In the genomic region with DNA sequence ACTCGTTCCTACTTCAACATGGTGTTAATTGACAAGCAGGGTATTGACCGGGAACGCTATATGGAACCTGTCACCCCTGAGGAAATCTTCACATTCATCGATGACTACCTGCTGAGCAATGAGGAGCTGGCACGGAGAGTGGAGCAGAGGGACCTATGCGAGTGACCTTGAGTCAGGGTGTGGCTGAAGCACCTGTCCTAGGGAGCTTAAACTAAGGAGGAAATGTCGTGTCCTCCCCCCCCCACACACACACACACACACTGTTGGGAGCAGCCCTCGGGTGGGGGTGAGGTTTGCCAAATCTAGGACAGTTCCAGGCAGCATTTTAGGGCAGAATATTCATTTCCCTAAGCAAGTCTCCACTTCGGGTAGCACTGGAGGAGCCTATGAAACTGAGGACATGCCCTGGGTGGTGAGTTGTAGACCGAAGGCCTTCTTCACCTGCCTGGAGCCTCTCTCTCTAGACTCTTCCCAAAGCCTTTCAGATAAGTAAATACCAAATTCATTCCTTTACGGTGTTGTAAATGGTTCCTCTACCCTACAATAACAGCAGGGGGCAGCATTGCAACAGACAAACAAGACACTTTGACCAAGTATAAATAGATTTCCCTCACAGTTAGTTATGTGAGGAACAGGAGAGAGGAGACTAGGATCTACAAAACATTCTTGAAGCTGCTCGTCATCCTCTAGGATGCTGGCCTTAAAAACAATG, we compare ENCODE assay signal across 10 mouse cellular contexts. TPM values are rescaled to one million over a fixed set of nuclear protein-coding genes. Genes with fewer than 3 reads are reported as not detected.
DNase-seq lines count a peak whose midpoint lies in the region; ATAC-seq and TF ChIP-seq lines count a peak whose summit lies in the region.
"Had no signal": no experiment of that assay in that cellular context is flagged by ENCODE, and none has a peak within 500 bp of the region (broad histone marks: within the 10 kb centered on the region; RNA-seq: fewer than 3 reads in every experiment).

No protein-coding gene starts in this region.

- DNase-seq in hindbrain, embryonic 10.5 days (ENCODE audit: low spot score): no peak
- peak; percentile 51 for DNase-seq in CH12.LX (ENCODE audit: extremely low read depth)
- peak; percentile 3 for DNase-seq in T-cell, adult 2 months (ENCODE audit: low spot score)
- peak; percentile 2 for DNase-seq in liver, embryonic 13.5 days
- DNase-seq in thymus, postnatal 25 days: peak; percentile 21
- DNase-seq in forebrain, embryonic 10.5 days (ENCODE audit: extremely low spot score, low spot score): no peak

- in situ Hi-C loops in CH12.LX (cut with MboI; ENCODE audit: low pct_ligation_motif_present, low pct_unique_long_range_greater_than_20kb, low sequenced_read_pairs): no loop called here

- 65% methylated on average over 12 of the region's 12 CpGs for WGBS in hindbrain, embryonic 15.5 days
- whole genome bisulfite sequencing in hindbrain, embryonic 10.5 days: 65% methylated on average over 12 of the region's 12 CpGs
- 63% methylated on average over 12 of the region's 12 CpGs for WGBS in intestine, embryonic 15.5 days
- WGBS in liver, embryonic 13.5 days (ENCODE audit: insufficient replicate concordance): 50% methylated on average over 12 of the region's 12 CpGs
- WGBS in forebrain, embryonic 10.5 days: 68% methylated on average over 12 of the region's 12 CpGs

- TF ChIP-seq RAD21 in CH12.LX (IDR thresholded peaks at IDR 0.05; ENCODE audit: low read depth, low read length): peak; percentile 65

- 0 out of 2 replicates have a peak, but pooled peaks have one; percentile 54 for ATAC-seq in hindbrain, embryonic 15.5 days (ENCODE audit: low FRiP score, low read depth)
- ATAC-seq in intestine, embryonic 15.5 days: peak; percentile 75
- ATAC-seq in liver, embryonic 13.5 days (ENCODE audit: low read depth): no peak

- no peaks in the 10 kb centered on the region for H3K9me3 ChIP-seq in hindbrain, embryonic 15.5 days
- H3K9me3 ChIP-seq in hindbrain, embryonic 10.5 days: no peaks in the 10 kb centered on the region
- no peaks in the 10 kb centered on the region for H3K9me3 ChIP-seq in CH12.LX (replicated peaks; ENCODE audit: low read length)
- no peaks in the 10 kb centered on the region for H3K9me3 ChIP-seq in intestine, embryonic 15.5 days
- H3K9me3 ChIP-seq in liver, embryonic 13.5 days (replicated peaks): no peaks in the 10 kb centered on the region
- H3K9me3 ChIP-seq in forebrain, embryonic 10.5 days: no peaks in the 10 kb centered on the region
- H3K9me3 ChIP-seq: embryonic facial prominence, embryonic 12.5 days; neural tube, embryonic 13.5 days had no signal

- H3K27ac ChIP-seq in hindbrain, embryonic 15.5 days (replicated peaks): no peak overlapping the region
- H3K27ac ChIP-seq in hindbrain, embryonic 10.5 days: no peak overlapping the region
- H3K27ac ChIP-seq in CH12.LX (ENCODE audit: insufficient read depth, low read depth): no peak overlapping the region
- no peak overlapping the region for H3K27ac ChIP-seq in intestine, embryonic 15.5 days
- H3K27ac ChIP-seq in liver, embryonic 13.5 days: no peak overlapping the region
- no peak overlapping the region for H3K27ac ChIP-seq in forebrain, embryonic 10.5 days
- H3K27ac ChIP-seq: embryonic facial prominence, embryonic 12.5 days; neural tube, embryonic 13.5 days had no signal

- no peak overlapping the region for H3K4me3 ChIP-seq in hindbrain, embryonic 15.5 days
- H3K4me3 ChIP-seq in hindbrain, embryonic 10.5 days: no peak overlapping the region
- no peak overlapping the region for H3K4me3 ChIP-seq in CH12.LX (replicated peaks in 1 of 3; ENCODE audit: low read depth in 2 of 3, low read length in 2 of 3, poor library complexity in 1 of 3)
- no peak overlapping the region for H3K4me3 ChIP-seq in intestine, embryonic 15.5 days (replicated peaks)
- no peak overlapping the region for H3K4me3 ChIP-seq in liver, embryonic 13.5 days (replicated peaks)
- H3K4me3 ChIP-seq in forebrain, embryonic 10.5 days: no peak overlapping the region
- H3K4me3 ChIP-seq: embryonic facial prominence, embryonic 12.5 days; neural tube, embryonic 13.5 days had no signal

- H3K27me3 ChIP-seq in hindbrain, embryonic 15.5 days: no peaks in the 10 kb centered on the region
- peaks cover 18% of the 10 kb centered on the region; the same call in 1 of the 2 replicates for H3K27me3 ChIP-seq in hindbrain, embryonic 10.5 days (ENCODE audit: insufficient read depth, poor library complexity, severe bottlenecking)
- H3K27me3 ChIP-seq in CH12.LX (replicated peaks): no peaks in the 10 kb centered on the region
- no peaks in the 10 kb centered on the region for H3K27me3 ChIP-seq in intestine, embryonic 15.5 days (replicated peaks)
- no peaks in the 10 kb centered on the region for H3K27me3 ChIP-seq in liver, embryonic 13.5 days
- peaks cover 74% of the 10 kb centered on the region for H3K27me3 ChIP-seq in forebrain, embryonic 10.5 days (ENCODE audit: poor library complexity, severe bottlenecking)

- no peak for TF ChIP-seq POLR2A in CH12.LX (IDR thresholded peaks at IDR 0.05; ENCODE audit: low read depth, low read length)

- dilution Hi-C loops in CH12.LX (cut with MboI; ENCODE audit: extremely low pct_ligation_motif_present, extremely low pct_unique_long_range_greater_than_20kb, low sequenced_read_pairs): no loop called here

- peak; percentile 37 to 67; a peak in 3 of 4 replicates for TF ChIP-seq CTCF in CH12.LX (conservative IDR thresholded peaks at IDR 0.05 in 1 of 2, IDR thresholded peaks at IDR 0.05 in 1 of 2; ENCODE audit: low read depth in 2 of 2, low read length in 2 of 2)

- no peak for TF ChIP-seq EP300 in CH12.LX (IDR thresholded peaks at IDR 0.05; ENCODE audit: low read length)

- H3K4me1 ChIP-seq in hindbrain, embryonic 15.5 days (replicated peaks): no peaks in the 10 kb centered on the region
- no peaks in the 10 kb centered on the region for H3K4me1 ChIP-seq in hindbrain, embryonic 10.5 days (replicated peaks)
- H3K4me1 ChIP-seq in CH12.LX (ENCODE audit: control insufficient read depth in 1 of 2, insufficient read depth in 2 of 2): peaks cover 0 to 12% of the 10 kb centered on the region in 2 experiments; a peak in 2 of 4 replicates
- H3K4me1 ChIP-seq in intestine, embryonic 15.5 days (replicated peaks): no peaks in the 10 kb centered on the region
- H3K4me1 ChIP-seq in liver, embryonic 13.5 days (replicated peaks): no peaks in the 10 kb centered on the region
- H3K4me1 ChIP-seq in forebrain, embryonic 10.5 days: no peaks in the 10 kb centered on the region
- H3K4me1 ChIP-seq: embryonic facial prominence, embryonic 12.5 days; neural tube, embryonic 13.5 days had no signal

- no peaks in the 10 kb centered on the region for H3K36me3 ChIP-seq in hindbrain, embryonic 15.5 days
- H3K36me3 ChIP-seq in hindbrain, embryonic 10.5 days: no peaks in the 10 kb centered on the region
- H3K36me3 ChIP-seq in CH12.LX (replicated peaks in 1 of 2; ENCODE audit: control insufficient read depth in 1 of 2, insufficient read depth in 1 of 2, low read length in 1 of 2): no peaks in the 10 kb centered on the region
- no peaks in the 10 kb centered on the region for H3K36me3 ChIP-seq in intestine, embryonic 15.5 days
- H3K36me3 ChIP-seq in liver, embryonic 13.5 days: no peaks in the 10 kb centered on the region
- H3K36me3 ChIP-seq in forebrain, embryonic 10.5 days (replicated peaks): no peaks in the 10 kb centered on the region
- H3K36me3 ChIP-seq: embryonic facial prominence, embryonic 12.5 days; neural tube, embryonic 13.5 days had no signal

- no peak overlapping the region for H3K4me2 ChIP-seq in hindbrain, embryonic 15.5 days
- no peak overlapping the region; the same call in 1 of the 2 replicates for H3K4me2 ChIP-seq in CH12.LX (ENCODE audit: insufficient read depth, low read depth, poor library complexity, severe bottlenecking)
- H3K4me2 ChIP-seq in intestine, embryonic 15.5 days (replicated peaks): no peak overlapping the region
- H3K4me2 ChIP-seq in liver, embryonic 13.5 days: no peak overlapping the region
- H3K4me2 ChIP-seq: embryonic facial prominence, embryonic 12.5 days; neural tube, embryonic 13.5 days had no signal

- no peaks in the 10 kb centered on the region for H3K79me2 ChIP-seq in CH12.LX (replicated peaks; ENCODE audit: control insufficient read depth, extremely low read depth, insufficient read depth, poor library complexity, severe bottlenecking)

- no peak overlapping the region for H3K9ac ChIP-seq in hindbrain, embryonic 15.5 days
- no peak overlapping the region for H3K9ac ChIP-seq in CH12.LX (ENCODE audit: insufficient read depth, low read depth)
- H3K9ac ChIP-seq in intestine, embryonic 15.5 days: no peak overlapping the region
- H3K9ac ChIP-seq in liver, embryonic 13.5 days: no peak overlapping the region
- H3K9ac ChIP-seq: embryonic facial prominence, embryonic 12.5 days; neural tube, embryonic 13.5 days had no signal

RNA-seq across cellular contexts. Expression of a gene that starts 23.2 kb away (rescaled TPM):
- polyA plus RNA-seq in hindbrain, embryonic 15.5 days (2015; fragmentation: Nextera tagmentation; extraction: Ambion mirVana): 1.2 and 1.4 TPM in 2 replicates
- polyA plus RNA-seq in hindbrain, embryonic 10.5 days (2016; fragmentation: Nextera tagmentation; extraction: Ambion mirVana): 0.61 and 0.95 TPM in 2 replicates
- total RNA-seq in CH12.LX (2012; rRNA removed): not detected in 2 replicates
- not detected in 2 replicates for total RNA-seq in CH12.LX (2014; rRNA removed)
- not detected in 2 replicates for polyA plus RNA-seq in CH12.LX (2012; ENCODE audit: insufficient read length, low read depth)
- polyA plus RNA-seq in intestine, embryonic 15.5 days (2015; fragmentation: Nextera tagmentation; extraction: Ambion mirVana): 9.5 and 9.6 TPM in 2 replicates
- polyA plus RNA-seq in liver, embryonic 13.5 days (2015; fragmentation: Nextera tagmentation; extraction: Ambion mirVana): 0.21 and 0.33 TPM in 2 replicates
- 0.33 and 0.35 TPM in 2 replicates for polyA plus RNA-seq in forebrain, embryonic 10.5 days (2016; fragmentation: Nextera tagmentation; extraction: Ambion mirVana)

RNA-seq across cellular contexts. Expression of a gene that starts 33.2 kb away (rescaled TPM):
- polyA plus RNA-seq in hindbrain, embryonic 15.5 days (2015; fragmentation: Nextera tagmentation; extraction: Ambion mirVana): 262 and 265 TPM in 2 replicates
- 197 and 209 TPM in 2 replicates for polyA plus RNA-seq in hindbrain, embryonic 10.5 days (2016; fragmentation: Nextera tagmentation; extraction: Ambion mirVana)
- total RNA-seq in CH12.LX (2012; rRNA removed) (14.6 and 15.7 TPM in 2 replicates), CH12.LX (2014; rRNA removed) (0.59 and 0.72 TPM in 2 replicates)
- polyA plus RNA-seq in CH12.LX (2012; ENCODE audit: insufficient read length, low read depth): 0.64 and 0.96 TPM in 2 replicates
- 92.5 and 113 TPM in 2 replicates for polyA plus RNA-seq in intestine, embryonic 15.5 days (2015; fragmentation: Nextera tagmentation; extraction: Ambion mirVana)
- 18.7 and 24.6 TPM in 2 replicates for polyA plus RNA-seq in liver, embryonic 13.5 days (2015; fragmentation: Nextera tagmentation; extraction: Ambion mirVana)
- 219 and 227 TPM in 2 replicates for polyA plus RNA-seq in forebrain, embryonic 10.5 days (2016; fragmentation: Nextera tagmentation; extraction: Ambion mirVana)

RNA-seq across cellular contexts. Expression of a gene that starts 50.2 kb away (rescaled TPM):
- polyA plus RNA-seq in hindbrain, embryonic 15.5 days (2015; fragmentation: Nextera tagmentation; extraction: Ambion mirVana): 0.88 and 0.99 TPM in 2 replicates
- 0.99 and 1.2 TPM in 2 replicates for polyA plus RNA-seq in hindbrain, embryonic 10.5 days (2016; fragmentation: Nextera tagmentation; extraction: Ambion mirVana)
- total RNA-seq in CH12.LX (2012; rRNA removed): 0.04 TPM in 2 replicates
- 0.09 TPM in 1 of 2 replicates, not detected in the other for total RNA-seq in CH12.LX (2014; rRNA removed)
- polyA plus RNA-seq in CH12.LX (2012; ENCODE audit: insufficient read length, low read depth): not detected in 2 replicates
- polyA plus RNA-seq in intestine, embryonic 15.5 days (2015; fragmentation: Nextera tagmentation; extraction: Ambion mirVana): 3.6 and 4.9 TPM in 2 replicates
- 1.4 and 1.7 TPM in 2 replicates for polyA plus RNA-seq in liver, embryonic 13.5 days (2015; fragmentation: Nextera tagmentation; extraction: Ambion mirVana)
- polyA plus RNA-seq in forebrain, embryonic 10.5 days (2016; fragmentation: Nextera tagmentation; extraction: Ambion mirVana): 0.77 and 0.86 TPM in 2 replicates

Comparison
In these comparisons a context has a peak if more than half of its experiments do, and no peak if none do; other contexts are left out.
1. DNase-seq: peak in CH12.LX (single experiment), T-cell, adult 2 months (single experiment), liver, embryonic 13.5 days (single experiment) and thymus, postnatal 25 days (single experiment); none in hindbrain, embryonic 10.5 days (single experiment) and forebrain, embryonic 10.5 days (single experiment).
2. RNA of a gene that starts 33.2 kb away (polyA plus RNA-seq): 262 to 265 TPM in hindbrain, embryonic 15.5 days, 219 to 227 TPM in forebrain, embryonic 10.5 days, 197 to 209 TPM in hindbrain, embryonic 10.5 days, 92.5 to 113 TPM in intestine, embryonic 15.5 days and 18.7 to 24.6 TPM in liver, embryonic 13.5 days; 0.64 to 0.96 TPM in CH12.LX; every median in the first group is over 10 times any median in the second.